Mouse (Mus musculus) left cerebral cortex, adult 18-20 months (tissue): ENCODE measurements around the gene Sh3d21. TPM values are rescaled to one million over a fixed set of nuclear protein-coding genes. Genes with fewer than 3 reads are reported as not detected.
A peak's percentile ranks its signal among the peaks of the same experiment; 100 is the strongest.
"Not testable (repeated sequence)": the region's sequence is repeated elsewhere in the genome, so short reads cannot be mapped to it uniquely, and the experiment has no call there.

Source experiments
- DNase-seq, 2 experiments: peaks; one replicate each; pipeline ENCODE4 v3.0.0; 2021 to 2022; ENCODE audit warnings: low spot score in 2 of 2, mixed read lengths in 1 of 2
- total RNA-seq, 2 experiments: library from RNA; stranded (reverse); gene quantifications; 2 replicates each; pipeline ENCODE4 v1.2.3; 2021

Gene Sh3d21
- total RNA-seq, 2 experiments from 2014 or later: 0.59 to 0.77 TPM

GRCm38 (mm10) chr4:126170737-126171136 is 7.4 kb upstream of the Sh3d21 start:
- DNase-seq: not testable (repeated sequence)

DNA sequence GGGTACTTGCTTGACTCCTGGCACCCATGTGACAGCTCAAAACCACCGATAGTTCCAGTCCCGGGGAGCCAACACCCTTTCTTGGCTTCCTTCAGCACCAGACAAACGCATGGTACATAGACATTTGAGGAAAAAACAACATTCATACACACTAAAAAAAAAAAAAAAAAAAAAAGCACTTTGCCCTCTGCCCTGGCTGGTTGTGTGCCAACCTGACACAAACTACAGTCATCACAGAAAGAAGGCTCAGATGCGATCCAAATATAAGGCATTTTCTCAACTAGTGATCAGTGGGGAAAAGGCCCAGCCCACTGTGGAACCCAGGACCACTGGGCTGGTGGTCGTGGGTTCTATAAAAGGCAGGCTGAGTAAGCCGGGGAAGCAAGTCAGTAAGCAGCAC is 5.6 kb upstream of the Sh3d21 start:
- DNase-seq: no peak

DNA sequence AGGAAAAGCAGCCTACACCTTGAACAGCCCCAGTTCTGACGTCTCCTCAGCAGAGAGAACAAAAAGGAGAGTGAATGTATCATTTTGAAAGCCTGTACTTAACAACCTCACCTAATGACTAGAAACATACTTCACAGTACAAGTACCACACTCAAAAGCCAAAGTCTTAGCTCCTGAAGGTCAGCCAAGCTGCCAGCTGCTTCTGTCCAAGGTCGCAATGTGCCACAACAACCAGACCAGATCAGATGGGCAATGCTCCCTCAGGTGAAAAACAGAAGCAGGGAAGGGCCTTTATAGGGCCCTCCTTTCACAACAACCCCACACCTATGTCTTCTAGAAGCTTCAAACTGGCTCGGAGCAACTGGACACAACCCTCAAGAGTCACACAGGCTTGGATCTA is 2.8 kb upstream of the Sh3d21 start:
- no peak for DNase-seq

GRCm38 (mm10) chr4:126165092-126165491 is 1.8 kb upstream of the Sh3d21 start:
- not testable (repeated sequence) for DNase-seq

DNA sequence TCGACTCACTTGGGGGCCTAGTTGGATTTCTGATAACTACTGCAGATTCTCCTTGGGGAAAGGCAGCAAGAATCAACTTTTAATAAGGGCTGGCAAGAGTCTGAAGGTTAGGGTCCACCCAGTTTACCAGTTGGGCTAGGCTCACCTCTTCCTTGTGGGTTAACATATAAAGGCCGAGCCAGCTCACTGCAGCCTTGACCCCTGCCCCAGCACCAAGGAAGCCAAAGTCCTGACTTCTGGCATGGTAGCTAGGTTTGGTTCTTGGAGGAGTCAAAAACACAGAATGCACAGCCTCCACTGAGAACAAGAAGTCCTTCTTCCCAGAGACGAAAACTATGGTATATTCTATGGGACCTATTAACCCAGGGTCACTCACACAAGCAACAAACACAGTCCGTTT is 394 bp upstream of the Sh3d21 start:
- no peak for DNase-seq

GRCm38 (mm10) chr4:126162544-126163066 is 686 bp downstream of the Sh3d21 start:
- peak; percentile 73 to 80 for DNase-seq

DNA sequence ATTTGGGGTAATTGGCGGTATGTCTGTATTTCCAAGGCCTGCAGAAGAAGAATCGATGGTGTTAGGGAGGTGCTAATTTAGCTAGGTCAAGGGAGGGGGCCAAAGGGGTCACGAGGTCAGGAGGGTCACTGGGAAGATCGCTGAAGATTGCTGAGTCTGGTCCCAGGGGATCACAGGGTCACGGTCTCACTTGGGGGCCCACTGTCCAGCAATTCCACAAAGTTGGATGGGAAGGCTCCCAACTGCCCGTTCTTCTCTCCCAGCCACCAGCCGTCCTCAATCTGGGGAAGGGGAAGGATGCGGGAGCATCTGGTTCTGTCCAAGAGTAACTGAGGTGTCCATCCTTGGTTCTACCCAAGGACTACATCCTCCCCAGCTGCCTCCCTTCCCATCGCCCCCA is 1.3 kb downstream of the Sh3d21 start:
- DNase-seq: no peak

GRCm38 (mm10) chr4:126161456-126161855 is 1.8 kb downstream of the Sh3d21 start:
- no peak for DNase-seq

DNA sequence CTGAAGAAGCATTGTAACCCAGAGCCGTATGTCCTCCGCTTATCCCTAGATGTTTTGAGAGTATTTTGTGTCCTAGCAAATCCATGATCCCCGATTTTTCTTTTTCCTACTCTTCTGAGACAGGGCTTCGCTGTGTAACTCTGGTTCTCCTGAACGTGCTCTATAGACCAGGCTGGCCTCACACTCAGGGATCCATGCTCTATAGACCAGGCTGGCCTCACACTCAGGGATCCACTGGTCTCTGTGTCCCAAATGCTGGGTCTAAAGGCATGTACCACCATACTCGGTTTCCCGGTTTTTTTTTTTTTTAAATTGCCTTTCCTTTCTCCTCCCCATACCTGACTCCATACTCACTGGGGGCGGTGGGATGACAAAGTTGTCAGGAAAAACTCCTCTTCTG is 2.3 kb downstream of the Sh3d21 start:
- DNase-seq: no peak

- DNase-seq: no peak
Measured at GRCm38 (mm10) chr4:126159455-126159854, 3.8 kb downstream of the Sh3d21 start.

DNA sequence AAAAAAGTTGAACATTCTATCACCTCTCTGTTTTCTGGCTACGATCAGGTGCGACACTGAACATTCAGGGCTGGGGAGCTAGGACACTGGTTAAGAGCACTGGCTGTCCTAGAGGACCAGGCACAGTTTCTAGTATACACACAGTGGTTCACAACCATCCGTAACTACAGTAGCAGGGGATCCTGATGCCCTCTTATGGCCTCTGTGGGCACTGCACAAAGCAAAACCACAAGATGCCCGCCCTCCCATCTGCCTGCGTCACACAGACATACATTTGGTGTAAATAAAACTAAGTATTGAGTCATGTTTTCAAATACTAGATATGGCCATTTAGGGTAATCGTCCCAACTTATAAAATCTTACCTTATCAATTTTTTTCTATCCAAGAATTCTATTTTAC is 5.7 kb downstream of the Sh3d21 start:
- no peak for DNase-seq

- DNase-seq: no peak
Measured at GRCm38 (mm10) chr4:126156617-126157016, 6.7 kb downstream of the Sh3d21 start.

DNA sequence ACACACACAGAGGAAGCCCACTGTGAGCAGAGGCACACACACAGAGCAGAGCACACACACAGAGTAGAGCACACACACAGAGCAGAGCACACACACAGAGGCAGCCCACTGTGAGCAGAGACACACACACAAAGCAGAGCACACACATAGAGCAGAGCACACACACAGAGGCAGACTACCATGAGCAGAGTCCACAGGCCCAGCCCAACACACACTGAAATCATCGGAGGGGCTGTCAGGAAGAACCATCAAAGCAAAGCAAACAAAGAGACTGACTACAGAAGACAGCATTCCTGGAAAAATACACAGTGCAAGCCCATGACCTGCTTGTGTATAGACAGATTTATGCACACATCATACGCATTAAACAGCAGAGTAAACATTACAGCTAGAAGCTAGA is 7.4 kb downstream of the Sh3d21 start:
- no peak for DNase-seq

DNA sequence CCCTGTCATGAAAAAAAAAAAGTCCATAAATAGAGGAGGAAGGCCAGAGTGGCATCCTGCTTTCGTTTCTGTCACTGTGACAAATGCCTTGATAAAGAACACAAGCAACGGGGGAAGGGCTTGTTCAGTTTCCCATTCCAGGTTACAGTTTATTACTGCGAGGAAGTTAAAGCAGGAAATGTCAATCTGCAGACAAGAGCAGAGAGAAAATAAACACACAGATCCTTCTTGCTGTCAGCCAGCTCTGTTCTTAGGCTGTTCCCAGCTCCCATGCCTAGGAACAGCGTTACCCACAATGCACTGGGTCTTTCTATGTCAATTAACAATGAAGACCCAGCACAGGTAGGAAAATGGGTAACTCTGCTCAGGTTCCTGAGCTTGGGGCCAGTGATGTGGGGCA is 8.1 kb downstream of the Sh3d21 start:
- no peak for DNase-seq

GRCm38 (mm10) chr4:126152864-126153263 is 10.4 kb downstream of the Sh3d21 start:
- DNase-seq: no peak

GRCm38 (mm10) chr4:126151701-126152440 is 11.4 kb downstream of the Sh3d21 start:
- no peak for DNase-seq

DNA sequence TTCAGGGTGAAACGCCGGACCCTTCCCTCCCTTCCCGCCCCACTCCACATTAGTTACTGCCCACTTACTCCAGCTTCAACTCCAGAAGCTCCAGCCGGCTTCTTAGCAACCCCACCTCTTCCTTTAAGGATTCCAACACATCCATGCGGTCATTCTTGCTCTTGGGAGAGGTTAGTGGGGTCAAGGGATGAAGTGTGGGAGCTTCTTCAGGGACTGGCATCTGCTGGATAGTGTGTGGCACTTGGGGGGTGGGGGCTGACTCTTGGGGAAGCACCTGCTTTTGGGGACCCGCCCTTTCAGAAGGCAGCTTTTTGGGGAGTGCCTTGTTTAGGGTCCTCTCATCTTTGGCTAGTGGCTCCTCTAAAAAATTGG is 12.4 kb downstream of the Sh3d21 start:
- DNase-seq: no peak

- no peak for DNase-seq
Measured at GRCm38 (mm10) chr4:126150297-126150948, 12.9 kb downstream of the Sh3d21 start.

- DNase-seq: no peak
Measured at GRCm38 (mm10) chr4:126149798-126150197, 13.5 kb downstream of the Sh3d21 start.

DNA sequence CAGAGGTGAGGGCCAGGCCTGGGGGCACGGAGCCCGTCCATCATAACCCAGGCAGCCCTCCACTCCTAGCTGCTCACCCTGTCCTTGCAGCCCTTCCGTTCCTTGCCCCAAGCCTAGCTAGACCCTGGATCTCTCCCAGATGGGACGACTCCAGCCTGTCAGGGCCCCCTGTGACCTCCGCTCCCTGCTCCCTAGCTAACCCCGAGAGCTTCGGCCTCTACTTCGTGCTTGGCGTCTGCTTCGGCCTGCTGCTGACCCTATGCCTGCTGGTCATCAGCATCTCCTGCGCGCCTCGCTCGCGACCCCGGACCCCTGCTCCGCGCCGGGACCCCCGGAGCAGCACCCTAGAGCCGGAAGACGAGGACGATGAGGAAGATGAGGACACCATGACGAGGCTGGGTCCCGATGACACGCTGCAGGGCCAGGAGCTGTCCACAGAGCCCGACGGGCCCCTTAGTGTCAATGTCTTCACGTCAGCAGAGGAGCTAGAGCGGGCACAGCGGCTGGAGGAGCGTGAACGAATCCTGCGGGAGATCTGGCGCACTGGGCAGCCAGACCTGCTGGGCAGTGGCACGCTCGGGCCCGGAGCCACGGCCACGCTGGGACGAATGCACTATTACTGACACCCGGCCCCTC is 14.1 kb downstream of the Sh3d21 start:
- no peak for DNase-seq

GRCm38 (mm10) chr4:126148161-126148961 is 14.9 kb downstream of the Sh3d21 start:
- DNase-seq: no peak
